Mouse (Mus musculus): ENCODE results near the gene Slc22a20.

DNA sequence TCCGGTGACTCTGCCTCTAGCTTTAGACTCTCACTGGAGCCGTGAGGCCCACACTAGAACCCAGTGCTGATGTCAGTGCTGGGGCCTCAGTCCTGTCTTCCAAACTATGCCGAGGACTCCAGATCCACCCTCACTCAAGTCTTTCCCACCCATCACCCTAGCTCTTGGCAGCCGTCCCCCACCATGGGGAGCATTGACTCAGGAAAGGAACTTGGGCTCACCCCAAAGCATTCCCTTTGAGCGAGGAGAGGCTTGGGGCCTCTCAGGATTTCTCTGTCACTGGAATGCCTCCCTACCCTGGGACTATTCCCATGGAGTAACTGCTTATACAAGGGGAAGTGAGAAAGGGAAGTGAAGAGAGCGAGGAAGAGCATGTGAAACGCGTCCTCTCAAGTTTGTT is 40.1 kb downstream of the Slc22a20 start:
- TF ChIP-seq EP300 (IDR thresholded peaks at IDR 0.05; ENCODE audit: low read depth) = no peak
- no peak for TF ChIP-seq CTCF (IDR thresholded peaks at IDR 0.05; ENCODE audit: low read depth)

Data from heart, postnatal 0 days (tissue).